Mouse (Mus musculus): ENCODE measurements at regions not wholly inside any gene's neighbourhood (a gene's known extent, or its start where the extent isn't known, plus 50 kb on each side); places are given as distances from the start of the nearest gene placed in this dataset.

- no peak for TF ChIP-seq POLR2AphosphoS2 (IDR thresholded peaks at IDR 0.05; ENCODE audit: insufficient read length, low read depth)
- no peak for TF ChIP-seq POLR2A (IDR thresholded peaks at IDR 0.05; ENCODE audit: insufficient read length, low read depth)
- TF ChIP-seq USF1 (IDR thresholded peaks at IDR 0.05; ENCODE audit: low read depth): no peak
These were observed 262.0 kb upstream of the AI593442 start for GRCm38 (mm10) chr9:52941637-52941983.

All from myocyte (in vitro differentiated cells).